Mouse (Mus musculus) CH12.LX (cell line): Measurements from ENCODE around the gene Nlrp10. TPM values are rescaled to one million over a fixed set of nuclear protein-coding genes. Genes with fewer than 3 reads are reported as not detected.

Experiments
- DNase-seq: peaks from one replicate; pipeline ENCODE4 v3.0.0-alpha.2; 2013; ENCODE audit errors: extremely low read depth
- H3K27ac ChIP-seq: 2 replicates; pipeline ENCODE4 v1.5.1; 2012; ENCODE audit warnings: low read depth, mild to moderate bottlenecking, control low read depth, moderate library complexity; ENCODE audit not compliant: insufficient read depth
- H3K27me3 ChIP-seq: replicated peaks from 2 replicates; pipeline ENCODE3; 2012; ENCODE audit warnings: inconsistent platforms
- H3K36me3 ChIP-seq, 2 experiments: replicated peaks in 1 of 2; 2 replicates each; pipeline versions ENCODE3 to v1.6.1; 2012; ENCODE audit warnings: inconsistent platforms in 1 of 2, low read length in 1 of 2, mild to moderate bottlenecking in 1 of 2, mixed read lengths in 1 of 2, moderate library complexity in 1 of 2; ENCODE audit not compliant: control insufficient read depth in 1 of 2, insufficient read depth in 1 of 2
- H3K4me1 ChIP-seq, 2 experiments: 2 replicates each; pipeline ENCODE4 v1.6.1; 2012; ENCODE audit warnings: inconsistent platforms in 1 of 2, moderate library complexity in 1 of 2; ENCODE audit not compliant: insufficient read depth in 2 of 2, control insufficient read depth in 1 of 2
- H3K4me2 ChIP-seq: 2 replicates; pipeline ENCODE4 v1.6.1; 2012; ENCODE audit warnings: low read depth, mild to moderate bottlenecking, control low read depth; ENCODE audit not compliant: poor library complexity, insufficient read depth, severe bottlenecking
- H3K4me3 ChIP-seq, 3 experiments: fragments of 150-350 bp in 1 of 3; sonication (generic) in 1 of 3; replicated peaks in 1 of 3; 2 replicates each; pipeline versions ENCODE3 to v1.5.1; 2011 to 2012; ENCODE audit warnings: low read depth in 2 of 3, low read length in 2 of 3, mild to moderate bottlenecking in 2 of 3, moderate library complexity in 2 of 3, control low read depth in 1 of 3, improper control_type of control experiment in 1 of 3, inconsistent platforms in 1 of 3, mixed read lengths in 1 of 3; ENCODE audit not compliant: poor library complexity in 1 of 3
- H3K79me2 ChIP-seq: replicated peaks from 2 replicates; pipeline ENCODE4 v1.6.1; 2012; ENCODE audit warnings: mild to moderate bottlenecking, moderate library complexity; ENCODE audit not compliant: control insufficient read depth, poor library complexity, insufficient read depth, severe bottlenecking; ENCODE audit errors: extremely low read depth
- H3K9ac ChIP-seq: 2 replicates; pipeline ENCODE4 v1.6.1; 2012; ENCODE audit warnings: low read depth, mild to moderate bottlenecking, control low read depth, moderate library complexity; ENCODE audit not compliant: insufficient read depth
- H3K9me3 ChIP-seq: replicated peaks from 2 replicates; pipeline ENCODE3; 2012; ENCODE audit warnings: low read length, inconsistent platforms, mixed read lengths
- CTCF ChIP-seq, 2 experiments: IDR thresholded peaks in 1 of 2; conservative IDR thresholded peaks in 1 of 2; 2 replicates each; pipeline ENCODE4 v1.5.1; 2011 to 2012; ENCODE audit warnings: low read depth in 2 of 2, low read length in 2 of 2, improper control_type of control experiment in 1 of 2, inconsistent platforms in 1 of 2, mild to moderate bottlenecking in 1 of 2, moderate library complexity in 1 of 2
- MAX ChIP-seq: IDR thresholded peaks from 2 replicates; pipeline ENCODE4 v1.6.1; 2011; ENCODE audit warnings: low read length, improper control_type of control experiment
- MYC ChIP-seq: IDR thresholded peaks from 2 replicates; pipeline ENCODE4 v1.6.1; 2011; ENCODE audit warnings: low read depth, mild to moderate bottlenecking, improper control_type of control experiment, low read length
- RCOR1 ChIP-seq: conservative IDR thresholded peaks from 2 replicates; pipeline ENCODE4 v1.6.1; 2012; ENCODE audit warnings: low read depth, mild to moderate bottlenecking, inconsistent platforms, low read length, improper control_type of control experiment
- TCF12 ChIP-seq: IDR thresholded peaks from 2 replicates; pipeline ENCODE4 v1.6.1; 2014; ENCODE audit warnings: low read depth, mild to moderate bottlenecking, inconsistent platforms, low read length, improper control_type of control experiment
- UBTF ChIP-seq: IDR thresholded peaks from 2 replicates; pipeline ENCODE4 v1.6.1; 2012; ENCODE audit warnings: low read depth, mild to moderate bottlenecking, inconsistent platforms, low read length, improper control_type of control experiment, moderate library complexity
- ZNF384 ChIP-seq: IDR thresholded peaks from 2 replicates; pipeline ENCODE4 v1.6.1; 2012; ENCODE audit warnings: low read depth, low read length, improper control_type of control experiment, inconsistent platforms
- dilution Hi-C: fragments of 300-500 bp; cut with MboI; formaldehyde crosslinking; loops from 2 replicates; pipeline ENCODE4 v1.14.3; 2020; ENCODE audit warnings: low sequenced_read_pairs; ENCODE audit not compliant: extremely low pct_unique_long_range_greater_than_20kb, extremely low pct_ligation_motif_present
- in situ Hi-C: fragments of 300-500 bp; cut with MboI; formaldehyde crosslinking; loops from 3 replicates; pipeline ENCODE4 v1.14.3; 2019; ENCODE audit warnings: low sequenced_read_pairs, low pct_ligation_motif_present, low pct_unique_long_range_greater_than_20kb, mixed read lengths
- polyA plus RNA-seq: library from polyadenylated mRNA; unstranded; fragments of >175 nt; gene quantifications from 2 replicates; pipeline ENCODE4 v1.2.1, GENCODE M21; 2012; ENCODE audit warnings: low read depth; ENCODE audit not compliant: insufficient read length
- total RNA-seq, 2 experiments: library from RNA; depleted of rRNA; stranded (reverse); fragments of 300-350 nt in 1 of 2; fragments of >200 nt in 1 of 2; gene quantifications; 2 replicates each; pipeline ENCODE4 v1.2.3; 2012 to 2014

Gene Nlrp10
- total and polyA plus RNA-seq, 3 experiments, result 0.10 to 0.13 (median 0.12) TPM

DNA sequence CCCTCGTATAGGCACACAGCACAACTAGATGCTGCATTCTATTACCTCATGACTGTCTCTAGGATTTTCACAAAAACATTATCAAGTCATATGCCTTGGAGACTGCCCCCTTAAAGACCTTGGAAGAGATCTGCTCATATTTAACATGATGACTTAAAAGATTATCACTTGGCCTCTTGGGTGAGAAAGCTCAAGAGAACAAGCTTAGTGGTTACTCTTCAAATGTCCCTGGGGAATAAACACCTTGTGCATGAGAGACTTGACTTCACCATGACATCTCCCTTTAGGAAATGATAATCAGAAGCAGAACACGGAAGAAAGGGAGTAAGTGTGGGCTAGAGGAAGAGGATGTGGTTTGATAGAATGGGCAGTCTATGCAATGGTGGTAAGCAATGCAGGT is 57.7 kb downstream of the Nlrp10 start, which contains the start of gene Olfr517:
Olfr517 (minus strand) TSS at position 101 of the 400 bp plus-strand sequence.
- no peak within 1 kb of the TSS for H3K4me2 ChIP-seq
- H3K79me2 ChIP-seq, result no peaks in the 10 kb centered on the region
- DNase-seq, result no peak
- H3K4me1 ChIP-seq, result no peaks in the 10 kb centered on the region
- H3K4me3 ChIP-seq, result no peak within 1 kb of the TSS
- dilution Hi-C loops, result no loop called here
- TF ChIP-seq CTCF (conservative IDR thresholded peaks at IDR 0.05 in 1 of 2, IDR thresholded peaks at IDR 0.05 in 1 of 2; ENCODE audit: low read depth in 2 of 2, low read length in 2 of 2) (no peak), UBTF (no peak), MYC (no peak), RCOR1 (no peak), TCF12 (no peak), MAX (no peak), ZNF384 (no peak)
- TF ChIP-seq, all 38 proteins: peak for 0
- in situ Hi-C loops, result no loop called here
- H3K9ac ChIP-seq, result no peak within 1 kb of the TSS
- no peaks in the 10 kb centered on the region for H3K9me3 ChIP-seq
- H3K27ac ChIP-seq, result no peak within 1 kb of the TSS
- no peaks in the 10 kb centered on the region for H3K36me3 ChIP-seq
- peaks cover 42% of the 10 kb centered on the region for H3K27me3 ChIP-seq

Other genes with a start within 250 kb of the Nlrp10 start
- gene Olfr512, start 216.9 kb downstream of the Nlrp10 start, total RNA-seq (2012; rRNA removed), result not detected in 2 replicates
- not detected in 2 replicates for gene Olfr512, start 216.9 kb downstream of the Nlrp10 start, total RNA-seq (2014; rRNA removed)
- gene Olfr512, start 216.9 kb downstream of the Nlrp10 start, polyA plus RNA-seq, result not detected in 2 replicates
- gene Olfr513, start 179.2 kb downstream of the Nlrp10 start, total RNA-seq (2012; rRNA removed), result not detected in 2 replicates
- gene Olfr513, start 179.2 kb downstream of the Nlrp10 start, total RNA-seq (2014; rRNA removed), result not detected in 2 replicates
- not detected in 2 replicates for gene Olfr513, start 179.2 kb downstream of the Nlrp10 start, polyA plus RNA-seq
- gene Olfr514, start 104.2 kb downstream of the Nlrp10 start, total RNA-seq (2012; rRNA removed), result not detected in 2 replicates
- gene Olfr514, start 104.2 kb downstream of the Nlrp10 start, total RNA-seq (2014; rRNA removed), result not detected in 2 replicates
- not detected in 2 replicates for gene Olfr514, start 104.2 kb downstream of the Nlrp10 start, polyA plus RNA-seq
- gene Olfr516, start 79.6 kb downstream of the Nlrp10 start, total RNA-seq (2012; rRNA removed), result not detected in 2 replicates
- gene Olfr516, start 79.6 kb downstream of the Nlrp10 start, total RNA-seq (2014; rRNA removed), result not detected in 2 replicates
- gene Olfr516, start 79.6 kb downstream of the Nlrp10 start, polyA plus RNA-seq, result not detected in 2 replicates
- gene Olfr517, start 57.8 kb downstream of the Nlrp10 start, total RNA-seq (2012; rRNA removed), result not detected in 2 replicates
- not detected in 2 replicates for gene Olfr517, start 57.8 kb downstream of the Nlrp10 start, total RNA-seq (2014; rRNA removed)
- not detected in 2 replicates for gene Olfr517, start 57.8 kb downstream of the Nlrp10 start, polyA plus RNA-seq
- not detected in 2 replicates for gene Olfr518, start 45.2 kb downstream of the Nlrp10 start, total RNA-seq (2012; rRNA removed)
- not detected in 2 replicates for gene Olfr518, start 45.2 kb downstream of the Nlrp10 start, total RNA-seq (2014; rRNA removed)
- not detected in 2 replicates for gene Olfr518, start 45.2 kb downstream of the Nlrp10 start, polyA plus RNA-seq
- gene Olfr519, start 35.8 kb downstream of the Nlrp10 start, total RNA-seq (2012; rRNA removed), result not detected in 2 replicates
- gene Olfr519, start 35.8 kb downstream of the Nlrp10 start, total RNA-seq (2014; rRNA removed), result not detected in 2 replicates
- gene Olfr519, start 35.8 kb downstream of the Nlrp10 start, polyA plus RNA-seq, result not detected in 2 replicates
- 116 and 119 TPM in 2 replicates for gene Eif3f, start 4.2 kb upstream of the Nlrp10 start, total RNA-seq (2012; rRNA removed)
- 86.9 and 92.0 TPM in 2 replicates for gene Eif3f, start 4.2 kb upstream of the Nlrp10 start, total RNA-seq (2014; rRNA removed)
- gene Eif3f, start 4.2 kb upstream of the Nlrp10 start, polyA plus RNA-seq, result 170 and 172 TPM in 2 replicates
- gene Tub, start 20.2 kb upstream of the Nlrp10 start, total RNA-seq (2012; rRNA removed), result 0.13 TPM in 1 of 2 replicates, not detected in the other
- not detected in 2 replicates for gene Tub, start 20.2 kb upstream of the Nlrp10 start, total RNA-seq (2014; rRNA removed)
- not detected in 2 replicates for gene Tub, start 20.2 kb upstream of the Nlrp10 start, polyA plus RNA-seq
- 0.13 TPM in 1 of 2 replicates, not detected in the other for gene Ric3, start 153.2 kb upstream of the Nlrp10 start, total RNA-seq (2012; rRNA removed)
- not detected in 2 replicates for gene Ric3, start 153.2 kb upstream of the Nlrp10 start, total RNA-seq (2014; rRNA removed)
- gene Ric3, start 153.2 kb upstream of the Nlrp10 start, polyA plus RNA-seq, result not detected in 2 replicates
- 0.25 and 0.30 TPM in 2 replicates for gene Lmo1, start 245.0 kb upstream of the Nlrp10 start, total RNA-seq (2012; rRNA removed)
- gene Lmo1, start 245.0 kb upstream of the Nlrp10 start, total RNA-seq (2014; rRNA removed), result not detected in 2 replicates
- not detected in 2 replicates for gene Lmo1, start 245.0 kb upstream of the Nlrp10 start, polyA plus RNA-seq